Mouse (Mus musculus) cortical plate, adult 2 months (tissue): ENCODE measurements around the gene Zfp708. TPM values are rescaled to one million over a fixed set of nuclear protein-coding genes. Genes with fewer than 3 reads are reported as not detected.
"Not testable (repeated sequence)": the region's sequence is repeated elsewhere in the genome, so short reads cannot be mapped to it uniquely, and the experiment has no call there.

Experiments
- H3K27ac ChIP-seq: fragments of 200-500 bp; 2 replicates; pipeline ENCODE4 v1.5.1; 2012; ENCODE audit warnings: low read length, control low read depth, inconsistent platforms; ENCODE audit not compliant: insufficient read depth
- H3K4me1 ChIP-seq: fragments of 200-500 bp; 2 replicates; pipeline ENCODE4 v1.6.1; 2011; ENCODE audit warnings: low read length; ENCODE audit not compliant: control insufficient read depth, insufficient read depth
- H3K4me3 ChIP-seq: fragments of 200-500 bp; 2 replicates; pipeline ENCODE4 v1.5.1; 2011; ENCODE audit warnings: mild to moderate bottlenecking, low read length, control low read depth; ENCODE audit not compliant: insufficient read depth
- CTCF ChIP-seq: fragments of 200-500 bp; IDR thresholded peaks from 2 replicates; pipeline ENCODE4 v1.5.1; 2011; ENCODE audit warnings: mild to moderate bottlenecking, control low read depth, low read length; ENCODE audit not compliant: insufficient read depth; ENCODE audit errors: extremely low read depth
- POLR2A ChIP-seq: fragments of 200-500 bp; IDR thresholded peaks from 2 replicates; pipeline ENCODE4 v1.6.1; 2011; ENCODE audit warnings: mild to moderate bottlenecking, low read length, control low read depth; ENCODE audit not compliant: insufficient read depth; ENCODE audit errors: extremely low read depth
- polyA plus RNA-seq: library from polyadenylated mRNA; depleted of rRNA; stranded (reverse); fragments of >200 nt; gene quantifications from 2 replicates; pipeline ENCODE4 v1.2.3, GENCODE M21; 2012; rRNA removed

Gene Zfp708
- 2.9 and 3.0 TPM in 2 replicates for polyA plus RNA-seq

GRCm38 (mm10) chr13:67097876-67098275, at the start of gene Zfp708:
Gene Zfp708, minus strand, starts transcription at chr13:67097976.
- no peak within 1 kb of the TSS for H3K4me3 ChIP-seq
- H3K4me1 ChIP-seq, result no peaks in the 10 kb centered on the region
- TF ChIP-seq POLR2A (no peak), CTCF (no peak)
- H3K27ac ChIP-seq, result no peak within 1 kb of the TSS

GRCm38 (mm10) chr13:67128038-67128721, 30.4 kb upstream of the Zfp708 start:
- TF ChIP-seq CTCF, result no peak
- H3K4me1 ChIP-seq, result no peaks in the 10 kb centered on the region; the same call in 1 of the 2 replicates
- H3K4me3 ChIP-seq, result peak overlapping the region; percentile 89
- H3K27ac ChIP-seq, result 0 out of 2 replicates have a peak overlapping the region, but pooled peaks have one; percentile 24

- H3K27ac ChIP-seq, H3K4me1 ChIP-seq: not testable (repeated sequence)
- H3K4me3 ChIP-seq, result peak overlapping the region; percentile 89; the same call in 1 of the 2 replicates
Observed at GRCm38 (mm10) chr13:67127507-67127906, 29.7 kb upstream of the Zfp708 start.

GRCm38 (mm10) chr13:67124460-67124859, 26.7 kb upstream of the Zfp708 start:
- TF ChIP-seq CTCF (no peak), POLR2A (no peak)
- Histone ChIP-seq H3K27ac (no peak overlapping the region), H3K4me1 (no peaks in the 10 kb centered on the region; the same call in 1 of the 2 replicates), H3K4me3 (no peak overlapping the region)

GRCm38 (mm10) chr13:67121360-67121759, 23.6 kb upstream of the Zfp708 start, which contains the start of gene Zfp759:
Gene Zfp759, plus strand, starts transcription at chr13:67121660.
- not testable (repeated sequence) for H3K4me3 ChIP-seq, H3K27ac ChIP-seq, H3K4me1 ChIP-seq

GRCm38 (mm10) chr13:67116163-67116562, 18.4 kb upstream of the Zfp708 start, which contains the start of gene Rslcan18:
Gene Rslcan18, minus strand, starts transcription at chr13:67116263.
- not testable (repeated sequence) for H3K4me3 ChIP-seq, H3K4me1 ChIP-seq, H3K27ac ChIP-seq

- no peak overlapping the region for H3K27ac ChIP-seq
- no peak overlapping the region for H3K4me3 ChIP-seq
- TF ChIP-seq POLR2A, result no peak
- TF ChIP-seq CTCF, result no peak
- no peaks in the 10 kb centered on the region for H3K4me1 ChIP-seq
Observed at GRCm38 (mm10) chr13:67113287-67113686, 15.5 kb upstream of the Zfp708 start.

- TF ChIP-seq CTCF, result no peak
- peaks cover 3% of the 10 kb centered on the region for H3K4me1 ChIP-seq
- H3K4me3 ChIP-seq, result no peak overlapping the region
- H3K27ac ChIP-seq, result no peak overlapping the region
Observed at GRCm38 (mm10) chr13:67112096-67112495, 14.3 kb upstream of the Zfp708 start.

GRCm38 (mm10) chr13:67108821-67109206, 11.0 kb upstream of the Zfp708 start:
- TF ChIP-seq POLR2A (no peak), CTCF (no peak)
- Histone ChIP-seq H3K4me1 (peaks cover 3% of the 10 kb centered on the region), H3K27ac (no peak overlapping the region), H3K4me3 (peak overlapping the region; percentile 50)

- TF ChIP-seq CTCF (peak; percentile 70), POLR2A (no peak)
- peaks cover 3% of the 10 kb centered on the region for H3K4me1 ChIP-seq
- peak within 1 kb of the TSS; percentile 50 for H3K4me3 ChIP-seq
- peak within 1 kb of the TSS; percentile 5; the same call in 1 of the 2 replicates for H3K27ac ChIP-seq
Observed at GRCm38 (mm10) chr13:67108194-67108820, 10.5 kb upstream of the Zfp708 start, which contains the start of gene Gm28557. Gene Gm28557, minus strand, starts transcription at chr13:67108604.

- TF ChIP-seq CTCF, result no peak
- no peak for TF ChIP-seq POLR2A
- peak overlapping the region; percentile 50 for H3K4me3 ChIP-seq
- H3K4me1 ChIP-seq, result peaks cover 3% of the 10 kb centered on the region
- H3K27ac ChIP-seq, result no peak overlapping the region
Observed at GRCm38 (mm10) chr13:67107681-67108080, 9.9 kb upstream of the Zfp708 start.
